Mouse (Mus musculus): ENCODE measurements around the gene Gfra1. TPM values are rescaled to one million over a fixed set of nuclear protein-coding genes. Genes with fewer than 3 reads are reported as not detected.

The Gfra1 gene
- total RNA-seq, 2 experiments from 2014 or later: 59.7 to 68.9 TPM

DNA sequence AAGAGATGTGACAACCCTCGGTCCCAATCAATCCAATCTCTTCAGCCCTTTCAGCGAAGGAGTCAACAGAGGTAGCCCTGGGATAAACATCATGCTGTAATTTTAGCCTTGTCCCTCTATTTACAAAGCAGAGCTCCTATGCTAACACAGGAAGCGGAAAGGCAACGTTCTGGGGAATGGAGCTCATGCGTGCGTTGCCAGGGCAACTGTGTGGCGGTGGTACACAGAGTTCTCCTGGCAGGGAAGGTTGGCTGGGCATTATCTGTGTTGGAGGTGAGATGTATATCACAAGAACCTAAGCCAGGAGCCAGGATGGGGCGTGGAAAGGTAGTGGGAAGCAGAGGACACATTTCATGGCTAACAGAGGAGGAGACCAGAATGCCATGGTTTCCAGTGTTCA lies 194.8 kb downstream of the Gfra1 start:
- DNase-seq (ENCODE audit: low spot score in 2 of 2): no peak

DNA sequence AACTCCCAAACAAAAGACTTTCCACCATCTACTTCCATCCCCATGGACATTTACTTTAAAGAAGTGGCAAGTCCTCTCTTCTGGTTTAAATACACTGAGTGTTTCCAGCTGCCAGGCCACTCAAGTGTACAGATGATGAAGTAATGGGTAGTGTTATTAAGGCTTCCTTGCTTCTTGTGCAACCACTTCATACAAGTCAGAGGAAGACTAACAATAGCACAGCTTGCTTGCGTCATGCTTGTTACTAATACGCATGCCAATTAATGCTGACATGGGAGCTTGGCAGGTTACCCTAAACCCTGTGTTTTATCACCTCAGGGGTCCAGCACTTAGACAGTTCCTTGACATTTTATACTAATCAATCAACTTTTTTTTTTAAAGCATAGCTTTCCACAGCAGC lies 196.5 kb downstream of the Gfra1 start:
- DNase-seq (ENCODE audit: low spot score in 2 of 2): no peak

DNA sequence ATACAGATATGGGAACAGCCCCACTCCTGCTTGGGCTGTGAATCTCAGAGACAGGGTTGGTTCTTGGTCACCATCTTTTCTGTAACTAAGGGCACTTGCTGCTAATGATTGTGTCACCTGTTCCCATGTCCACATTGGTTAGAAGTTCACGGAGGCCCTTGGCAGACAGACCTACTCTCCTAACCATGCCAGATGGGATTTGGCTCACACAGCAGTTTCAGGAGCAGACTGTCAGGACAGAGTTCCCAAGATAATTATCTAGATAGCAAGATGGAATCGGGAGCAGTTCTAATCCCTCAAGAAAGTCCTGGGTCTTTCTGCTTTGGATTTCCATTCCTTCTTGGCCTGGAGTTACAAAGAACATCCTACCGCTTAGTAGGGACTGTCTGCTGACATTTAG lies 199.2 kb downstream of the Gfra1 start:
- DNase-seq (ENCODE audit: low spot score in 2 of 2): no peak

DNA sequence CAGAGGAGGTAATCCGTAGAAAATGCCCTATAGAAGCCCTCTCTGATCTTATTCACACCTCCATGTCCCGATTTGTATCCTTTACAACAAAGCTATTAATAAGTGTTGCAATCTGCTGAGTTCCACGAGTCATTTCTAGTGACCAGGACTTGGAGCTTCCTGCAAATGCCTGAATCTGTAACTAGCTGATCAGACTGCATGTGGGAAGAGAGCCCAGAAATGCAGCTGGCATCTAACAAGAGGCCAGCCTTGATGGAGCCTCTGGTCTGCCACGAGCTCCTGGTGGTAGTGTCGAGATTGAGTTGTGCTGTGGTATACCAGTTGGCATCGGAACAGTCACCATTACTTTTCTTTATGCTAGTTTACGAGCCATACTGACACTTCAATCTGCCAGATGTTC lies 200.3 kb downstream of the Gfra1 start:
- peak in 1 of 2 experiments; percentile 18 for DNase-seq (ENCODE audit: low spot score in 2 of 2)

DNA sequence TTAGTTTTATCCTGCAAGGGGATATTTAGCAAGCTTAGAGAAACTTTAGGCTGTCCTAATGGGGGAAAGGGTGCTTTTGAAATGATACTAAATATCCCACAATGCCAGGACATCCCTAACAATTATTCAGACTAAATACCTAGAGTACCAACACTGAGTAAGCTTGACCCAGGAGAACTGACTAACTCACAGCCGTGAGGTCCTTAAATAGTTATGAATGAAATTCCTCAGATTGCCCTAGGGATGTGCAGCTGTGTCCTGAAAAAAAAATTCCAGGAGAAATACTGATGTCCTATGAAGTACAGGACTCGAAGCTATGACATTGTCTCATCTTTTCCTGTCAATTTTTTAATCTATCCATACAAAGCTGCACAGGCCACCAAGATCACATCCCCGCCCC lies 201.5 kb downstream of the Gfra1 start:
- DNase-seq (ENCODE audit: low spot score in 2 of 2): no peak

DNA sequence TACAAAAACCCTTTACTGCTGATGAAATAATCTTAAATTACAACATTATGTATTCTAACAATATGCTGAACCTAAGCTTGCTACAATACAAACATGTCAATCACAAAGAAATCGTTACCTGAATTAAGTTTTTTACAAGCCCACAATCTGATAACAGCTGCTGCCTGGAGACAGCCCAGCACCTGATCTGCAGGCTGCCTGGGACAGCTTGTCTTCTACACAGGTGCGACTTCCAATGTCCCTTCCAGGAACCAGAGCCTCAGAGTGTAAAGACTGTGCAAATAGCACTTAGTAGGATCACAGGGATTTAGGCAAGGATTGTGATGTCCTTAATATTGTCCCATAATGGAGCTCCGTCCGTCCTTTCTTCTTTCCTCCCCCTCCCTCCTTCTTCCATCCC lies 204.0 kb downstream of the Gfra1 start:
- no peak for DNase-seq (ENCODE audit: low spot score in 2 of 2)

DNA sequence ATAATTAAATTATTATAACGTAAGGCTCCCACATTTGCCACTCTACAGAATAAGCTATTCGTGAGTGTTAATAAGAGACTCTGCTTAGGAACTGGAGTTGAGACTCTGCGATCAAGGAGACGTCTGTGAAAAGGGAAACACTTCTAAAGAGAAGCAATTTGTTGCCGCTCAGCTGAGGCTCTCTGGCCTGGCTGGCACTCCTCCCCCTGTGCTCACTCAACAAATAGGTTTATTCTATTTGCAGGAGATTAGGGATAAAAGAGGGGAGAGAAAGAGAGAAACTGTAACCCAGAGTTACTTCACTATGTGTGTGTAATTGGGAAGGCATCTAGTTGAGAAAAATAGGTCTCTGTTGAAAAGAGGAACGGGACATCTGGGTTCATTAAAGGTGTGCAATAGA lies 204.6 kb downstream of the Gfra1 start:
- DNase-seq (ENCODE audit: low spot score in 2 of 2): no peak

DNA sequence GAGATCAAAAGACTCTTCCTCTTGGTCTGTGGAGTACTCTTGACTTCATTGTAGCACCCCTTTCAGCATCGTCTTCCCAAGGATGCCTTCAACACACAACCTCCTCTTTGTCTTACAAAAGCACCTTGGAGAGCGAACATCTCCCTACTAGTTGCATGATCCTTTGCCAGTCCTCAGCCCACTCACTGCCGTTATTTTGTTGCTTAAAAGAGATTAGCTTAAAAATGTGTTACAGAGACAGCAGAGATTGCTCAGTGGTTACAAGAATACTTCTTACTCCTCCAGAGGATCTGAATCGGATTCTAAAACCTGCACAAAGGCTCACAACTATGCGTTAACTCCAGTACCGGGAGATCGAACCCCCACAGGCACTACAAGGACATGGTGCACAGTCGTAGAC lies 205.5 kb downstream of the Gfra1 start:
- no peak for DNase-seq (ENCODE audit: low spot score in 2 of 2)

DNA sequence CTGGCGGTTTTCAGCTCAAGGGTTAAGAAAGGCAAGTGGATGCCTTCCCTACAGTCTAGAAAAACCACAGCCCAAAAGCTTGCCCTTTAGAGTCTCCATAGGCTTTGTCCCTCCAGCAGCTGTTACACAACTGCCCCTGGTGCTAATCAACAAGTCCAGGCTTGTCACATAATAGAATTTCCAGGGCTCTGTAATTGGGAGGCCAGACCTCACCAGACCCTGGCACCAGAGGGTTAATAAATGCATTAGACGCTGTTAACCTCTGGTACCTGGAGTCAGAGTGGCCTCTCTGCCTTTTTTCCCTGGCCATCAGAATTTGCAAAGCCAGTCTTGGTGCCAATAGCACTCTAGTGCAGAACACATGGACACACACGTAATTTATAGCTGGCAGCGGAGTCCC lies 211.6 kb downstream of the Gfra1 start:
- DNase-seq (ENCODE audit: low spot score in 2 of 2): no peak

DNA sequence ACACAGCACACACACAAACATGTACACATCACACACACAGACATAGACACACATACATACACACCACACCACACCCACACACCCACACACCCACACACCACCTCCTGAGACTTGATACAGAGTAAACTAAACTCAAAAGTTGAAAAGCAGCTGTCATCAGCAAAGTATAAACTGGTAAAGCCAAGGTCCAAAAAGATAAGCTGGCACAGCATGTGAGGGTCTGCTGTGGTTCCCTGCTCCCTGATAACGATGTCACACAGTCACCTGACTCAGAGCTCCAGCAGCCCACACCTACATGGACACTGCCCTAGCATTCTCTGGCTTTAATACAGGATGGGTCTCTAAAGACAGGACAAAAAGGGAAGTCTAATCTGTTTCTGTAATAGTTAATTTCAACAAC lies 212.1 kb downstream of the Gfra1 start:
- DNase-seq (ENCODE audit: low spot score in 2 of 2): no peak

DNA sequence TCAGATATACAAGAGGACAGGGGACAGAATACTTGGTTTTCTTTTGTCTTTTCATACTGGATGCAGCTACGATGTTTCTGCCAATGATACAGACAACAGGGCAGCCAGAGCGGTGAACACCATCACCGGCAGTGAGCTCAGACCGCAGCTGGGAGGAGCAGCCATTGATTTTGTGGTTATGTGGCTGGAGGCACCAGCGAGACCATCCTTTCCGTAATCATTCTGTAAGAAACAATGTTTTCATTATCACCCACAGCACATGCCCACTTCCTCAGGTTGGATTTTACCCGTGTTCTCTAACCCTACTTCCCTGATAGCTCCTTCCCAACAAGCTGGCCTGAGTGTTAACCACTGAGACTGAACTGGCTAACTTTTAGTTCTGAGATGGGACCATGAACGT lies 217.4 kb downstream of the Gfra1 start:
- DNase-seq (ENCODE audit: low spot score in 2 of 2): no peak

DNA sequence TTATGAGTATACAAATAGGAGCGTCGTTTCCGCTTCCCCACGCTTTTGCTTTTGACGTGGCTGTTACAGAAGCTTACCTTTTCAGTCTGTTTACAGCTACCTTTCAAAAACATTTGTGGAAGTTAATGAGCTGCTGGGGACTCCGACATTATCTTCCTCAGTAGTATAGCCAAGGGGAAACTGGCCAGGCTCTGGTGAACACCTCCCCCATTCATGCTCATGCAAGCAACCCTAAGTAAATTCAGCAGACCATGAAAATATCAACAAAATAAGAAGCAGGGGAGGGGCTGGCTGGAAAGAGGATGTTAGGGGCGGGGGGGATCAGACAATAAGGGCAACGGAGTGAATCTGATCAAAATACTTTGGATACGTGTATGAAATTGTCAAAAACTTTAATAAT lies 228.0 kb downstream of the Gfra1 start:
- DNase-seq (ENCODE audit: low spot score in 2 of 2): no peak

DNA sequence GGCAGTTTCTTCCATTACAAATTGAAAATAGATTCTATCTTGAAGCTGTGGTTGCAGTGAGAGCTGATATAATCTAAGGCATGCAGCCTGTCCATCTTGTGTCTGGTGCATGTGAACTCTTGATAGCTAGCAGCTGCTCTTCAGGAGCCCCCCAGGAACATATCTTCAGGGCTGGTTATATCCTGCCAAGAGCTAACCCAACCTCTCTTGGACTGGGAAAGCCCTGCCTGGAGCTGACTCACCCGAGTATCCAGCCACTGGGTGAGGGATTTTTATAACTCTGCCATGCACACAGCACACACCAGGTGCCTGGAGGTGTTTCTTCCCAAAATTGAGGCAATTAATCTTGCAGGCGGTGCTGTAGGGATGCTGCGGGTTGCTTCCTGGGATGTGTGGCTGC lies 228.8 kb downstream of the Gfra1 start:
- DNase-seq (ENCODE audit: low spot score in 2 of 2): no peak

DNA sequence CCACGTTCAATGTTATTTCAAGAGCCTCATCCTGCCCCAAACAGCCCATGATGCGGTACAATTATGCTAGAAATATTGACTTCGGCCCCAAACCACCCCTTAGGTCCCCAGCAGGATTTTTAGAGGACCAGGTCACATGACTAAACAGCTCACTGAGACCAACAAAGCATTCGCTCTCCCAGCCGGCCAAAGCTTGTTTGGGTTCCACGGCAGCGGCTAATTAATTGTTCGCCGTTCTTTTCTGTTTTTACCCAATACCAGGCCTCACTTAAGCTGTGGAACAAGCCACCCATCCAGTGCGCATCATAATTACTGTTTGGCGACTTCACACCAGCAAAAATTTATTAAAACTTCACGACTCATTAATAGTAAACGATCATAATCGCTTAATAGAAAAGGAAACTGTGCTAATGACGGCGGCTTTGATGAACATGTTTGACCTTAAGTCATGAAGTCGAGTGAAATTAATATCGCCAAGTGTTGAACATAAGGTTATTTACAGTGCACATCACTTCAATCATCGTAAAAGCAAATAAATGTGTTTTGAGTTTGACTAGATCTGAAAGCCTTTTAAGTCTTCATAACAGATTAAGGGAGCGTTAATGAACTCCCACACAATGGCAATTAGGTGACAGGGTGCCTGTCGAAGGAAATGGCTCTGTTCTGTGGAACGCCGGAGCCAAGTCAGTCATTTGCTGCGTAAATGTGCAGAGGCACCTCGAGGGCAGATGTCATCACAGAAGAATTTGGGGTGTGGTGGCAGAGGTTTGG lies 235.5 kb downstream of the Gfra1 start:
- no peak for DNase-seq (ENCODE audit: low spot score in 2 of 2)

DNA sequence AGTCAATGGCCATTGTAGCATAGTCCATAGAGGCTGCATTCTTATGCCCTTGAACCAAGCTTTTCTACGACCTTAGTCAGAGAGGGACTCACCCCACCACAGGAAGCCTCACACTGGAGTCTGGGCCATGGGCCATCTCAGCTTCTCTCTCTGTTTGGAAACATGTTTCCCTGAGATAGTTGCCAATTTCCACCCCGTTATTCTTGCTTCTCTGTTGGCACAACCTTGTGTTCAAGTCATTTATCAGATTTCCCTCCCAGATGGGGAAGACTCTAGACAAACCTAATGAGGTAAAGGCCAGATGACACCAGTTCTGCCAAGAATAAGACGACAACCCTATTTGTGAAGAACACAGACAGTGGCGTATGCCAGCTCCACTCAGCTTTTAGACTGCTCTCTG lies 238.1 kb downstream of the Gfra1 start:
- DNase-seq (ENCODE audit: low spot score in 2 of 2): peak in 1 of 2 experiments; percentile 29

DNA sequence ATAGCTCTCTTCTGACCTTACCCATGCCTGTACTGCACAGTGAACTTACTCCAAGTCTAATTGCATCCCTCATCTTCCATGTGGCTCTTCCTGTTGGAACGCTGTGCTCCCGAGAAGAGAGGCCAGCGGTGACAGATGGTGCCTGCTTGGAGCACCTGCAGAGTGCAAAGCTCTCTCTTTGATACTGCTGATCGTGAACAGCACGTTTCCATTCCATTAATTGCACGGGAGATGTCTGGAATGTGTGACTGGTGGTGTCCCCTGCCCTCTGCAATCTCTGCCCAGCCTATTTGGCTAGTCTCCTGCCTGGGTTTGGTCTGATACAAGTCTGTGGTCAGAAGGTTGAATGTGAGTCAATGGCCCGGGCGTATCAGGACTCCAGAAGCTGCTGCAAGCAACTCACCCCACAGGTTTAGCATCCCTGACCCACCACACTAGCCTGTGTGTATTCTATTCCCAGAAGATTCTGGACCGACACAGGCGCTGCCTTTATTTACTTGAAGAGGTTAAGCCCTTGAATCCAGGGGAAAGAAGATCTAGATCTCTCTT lies 249.1 kb downstream of the Gfra1 start:
- no peak for DNase-seq (ENCODE audit: low spot score in 2 of 2)

DNA sequence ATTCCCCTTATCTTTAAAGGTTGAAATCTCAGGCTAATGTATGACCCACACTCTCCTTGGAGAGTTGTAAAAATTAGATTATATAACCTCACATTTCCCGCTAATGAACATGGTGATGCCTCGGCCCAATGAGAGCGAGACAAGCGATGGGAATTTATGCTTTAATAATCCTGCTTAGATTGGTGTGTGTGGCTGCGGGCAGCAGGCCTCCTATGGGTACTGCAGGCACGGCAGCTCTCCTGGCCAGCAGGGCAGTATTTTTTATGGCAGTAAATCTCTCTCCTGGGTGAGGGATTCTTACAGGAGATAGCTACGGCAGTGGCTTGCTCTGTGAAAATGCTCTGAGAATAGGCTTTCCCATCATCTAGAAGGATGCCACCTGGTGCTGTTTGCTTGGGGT lies 250.2 kb downstream of the Gfra1 start:
- DNase-seq (ENCODE audit: low spot score in 2 of 2): no peak

DNA sequence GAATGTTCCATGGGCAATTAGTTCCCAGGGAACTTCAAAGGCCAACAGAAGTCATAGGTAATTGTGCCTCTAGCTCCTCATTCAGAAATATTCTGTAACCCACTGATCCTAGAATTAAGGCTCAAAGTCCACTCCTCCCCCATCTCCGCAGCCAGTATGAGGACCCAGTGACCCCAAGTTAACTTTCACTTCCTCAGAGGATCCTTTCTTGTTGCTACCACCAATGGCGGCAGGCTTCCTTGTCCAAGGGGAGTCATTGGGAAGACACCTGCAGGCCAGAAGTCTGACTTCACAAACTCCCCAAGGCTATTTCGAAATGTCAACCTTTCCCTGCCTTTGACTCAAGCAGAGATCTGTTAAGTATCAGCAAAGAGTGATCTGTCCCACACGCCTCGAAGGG lies 253.1 kb downstream of the Gfra1 start:
- no peak for DNase-seq (ENCODE audit: low spot score in 2 of 2)

DNA sequence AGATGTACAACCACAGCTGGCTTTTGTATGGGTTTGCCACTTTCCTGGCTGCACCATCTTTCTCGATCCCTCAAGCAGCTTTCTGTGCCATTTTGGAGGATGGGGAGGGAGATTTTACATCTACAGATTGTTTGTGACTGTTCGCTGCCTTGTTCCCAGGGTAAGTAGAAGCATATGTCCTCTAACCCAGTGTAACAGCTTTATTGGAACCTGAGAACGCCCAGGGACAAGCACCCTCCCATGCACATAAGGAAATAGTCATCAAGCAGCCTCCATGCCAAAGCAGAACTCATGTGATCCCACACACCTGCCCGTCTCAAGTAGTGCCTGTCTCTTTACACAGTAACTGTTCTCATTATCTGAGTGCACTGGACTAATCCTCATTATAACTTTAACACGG lies 256.0 kb downstream of the Gfra1 start:
- no peak for DNase-seq (ENCODE audit: low spot score in 2 of 2)

DNA sequence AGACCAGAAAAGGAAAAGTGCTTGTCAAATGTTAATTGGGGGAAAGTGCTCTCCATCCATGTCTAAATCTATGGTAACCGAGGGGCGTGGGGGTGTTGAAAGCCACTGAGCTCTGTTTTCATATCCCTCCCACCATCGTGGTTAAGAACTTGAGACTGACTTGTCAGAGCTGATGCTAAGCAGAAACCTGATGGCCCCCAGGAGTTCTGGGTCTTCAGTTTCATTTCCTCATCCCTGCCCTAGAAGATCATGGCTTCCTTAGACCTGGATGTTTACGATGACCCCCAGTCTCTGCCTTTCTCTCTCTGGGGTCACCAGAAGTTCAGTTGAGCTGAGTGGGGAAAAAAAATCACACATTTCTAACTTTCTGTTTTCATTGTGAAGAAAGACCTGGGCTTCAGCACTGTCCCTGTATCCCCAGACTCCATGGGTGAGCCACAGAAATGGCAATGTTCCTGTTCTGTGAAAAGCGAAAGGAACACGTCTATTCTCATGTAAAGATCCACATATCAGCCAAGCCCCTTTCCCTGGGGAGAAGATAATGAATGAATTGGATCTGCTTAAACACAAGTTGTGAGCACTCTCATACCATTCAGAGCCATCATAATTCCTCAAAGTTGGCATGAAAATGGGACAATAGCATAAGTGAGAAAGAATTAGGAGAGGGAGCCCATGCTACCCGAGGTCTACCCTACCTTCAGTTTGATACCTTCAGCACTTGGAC lies 261.8 kb downstream of the Gfra1 start:
- DNase-seq (ENCODE audit: low spot score in 2 of 2): no peak

DNA sequence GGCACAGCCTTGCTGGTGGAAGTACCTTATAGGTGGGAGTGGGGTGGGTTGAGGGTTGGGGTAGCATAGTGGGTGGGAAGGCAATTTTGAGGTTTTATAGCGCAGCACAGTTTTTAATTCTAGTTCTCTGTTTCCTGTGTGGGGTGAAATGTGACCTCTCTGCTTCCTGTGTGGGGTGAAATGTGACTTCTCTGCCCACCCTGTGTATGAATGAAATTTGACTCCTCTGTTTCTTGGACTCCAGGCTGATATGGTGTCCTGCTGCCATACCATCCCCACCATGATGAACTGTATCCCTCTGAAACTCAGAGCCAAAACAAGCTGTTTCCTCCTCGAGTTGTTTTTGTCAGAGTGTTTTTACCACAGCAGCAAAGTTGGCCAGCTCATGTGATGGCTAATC lies 264.8 kb downstream of the Gfra1 start:
- no peak for DNase-seq (ENCODE audit: low spot score in 2 of 2)

DNA sequence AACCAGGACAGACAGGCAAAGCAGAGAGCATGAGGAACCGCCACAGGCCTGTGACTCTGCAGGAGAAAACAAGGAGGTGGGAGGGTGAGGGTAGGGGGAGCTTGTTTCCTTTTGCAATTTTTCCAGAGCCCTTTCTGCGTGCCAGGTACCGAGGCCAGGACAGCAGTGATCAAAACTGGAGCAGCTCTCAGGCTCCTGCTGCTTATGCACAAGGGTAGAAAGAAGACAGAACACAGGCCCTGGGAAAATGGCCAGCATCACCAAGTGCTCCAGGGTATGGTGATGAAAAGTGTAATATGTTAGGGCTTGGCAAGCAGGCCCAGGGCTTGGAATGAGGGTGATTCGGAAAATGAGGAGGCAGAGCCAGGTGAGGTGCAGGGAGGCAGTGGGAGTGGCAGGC lies 269.2 kb downstream of the Gfra1 start:
- no peak for DNase-seq (ENCODE audit: low spot score in 2 of 2)
